Mouse (Mus musculus) kidney, adult 2 months (tissue): ENCODE measurements around the gene Polr2c.

Experiments
- CTCF ChIP-seq: fragments of 200-500 bp; conservative IDR thresholded peaks from 2 replicates; pipeline ENCODE4 v1.5.1; 2011; ENCODE audit warnings: low read depth, mild to moderate bottlenecking, control low read depth, low read length, moderate library complexity, mixed read lengths; ENCODE audit not compliant: insufficient read depth, insufficient read length
- POLR2A ChIP-seq: fragments of 200-500 bp; IDR thresholded peaks from one replicate; pipeline ENCODE4 v1.6.1; 2011; ENCODE audit warnings: low read depth, low read length, control low read depth

- no peak for TF ChIP-seq POLR2A
- peak; percentile 35; the same call in 1 of the 2 replicates for TF ChIP-seq CTCF
Measured at GRCm38 (mm10) chr8:94814556-94814955, 42.7 kb upstream of the Polr2c start.
